Mouse (Mus musculus) liver, postnatal 0 days (tissue): ENCODE measurements at regions not wholly inside any gene's neighbourhood (a gene's known extent, or its start where the extent isn't known, plus 50 kb on each side); places are given as distances from the start of the nearest gene placed in this dataset.

Experiments used
- CTCF ChIP-seq: sonication (generic); IDR thresholded peaks from 2 replicates; pipeline ENCODE4 v1.5.1; 2016; ENCODE audit warnings: antibody characterized with exemption, low read depth
- EP300 ChIP-seq: IDR thresholded peaks from 2 replicates; pipeline ENCODE4 v1.6.1; 2016; ENCODE audit warnings: antibody characterized with exemption, low read depth, mild to moderate bottlenecking

GRCm38 (mm10) chr9:61289713-61290112, 82.5 kb upstream of the Tle3 start:
- TF ChIP-seq CTCF: no peak
- TF ChIP-seq EP300: no peak
